Mouse (Mus musculus) heart, embryonic 12.5 days (tissue): ENCODE results near the gene Rftn1. TPM values are rescaled to one million over a fixed set of nuclear protein-coding genes. Genes with fewer than 3 reads are reported as not detected.

Experiments
- ATAC-seq: fragments of 200-750 bp; cut with Nextera tagmentation; 2 replicates; pipeline ENCODE4 v1.8.0; 2017; ENCODE audit warnings: moderate TSS enrichment, moderate library complexity; ENCODE audit not compliant: insufficient number of reproducible peaks, low FRiP score
- H3K27ac ChIP-seq: fragments of 300-500 bp; sonication (generic); 2 replicates; pipeline ENCODE4 v1.5.1; 2016; ENCODE audit warnings: mild to moderate bottlenecking, moderate library complexity; ENCODE audit not compliant: poor library complexity, severe bottlenecking
- H3K27me3 ChIP-seq: fragments of 300-500 bp; sonication (generic); replicated peaks from 2 replicates; pipeline ENCODE4 v1.6.1; 2016; ENCODE audit warnings: mild to moderate bottlenecking, moderate library complexity
- H3K36me3 ChIP-seq: fragments of 300-500 bp; sonication (generic); 2 replicates; pipeline ENCODE4 v1.6.1; 2016; ENCODE audit warnings: mild to moderate bottlenecking, moderate library complexity
- H3K4me1 ChIP-seq: fragments of 300-500 bp; sonication (generic); replicated peaks from 2 replicates; pipeline ENCODE4 v1.6.1; 2016; ENCODE audit warnings: mild to moderate bottlenecking
- H3K4me2 ChIP-seq: fragments of 300-500 bp; sonication (generic); 2 replicates; pipeline ENCODE4 v1.6.1; 2016; ENCODE audit warnings: mild to moderate bottlenecking, moderate library complexity
- H3K4me3 ChIP-seq: fragments of 300-500 bp; sonication (generic); 2 replicates; pipeline ENCODE4 v1.5.1; 2016; ENCODE audit warnings: mild to moderate bottlenecking
- H3K9ac ChIP-seq: fragments of 300-500 bp; sonication (generic); 2 replicates; pipeline ENCODE4 v1.6.1; 2016; ENCODE audit warnings: mild to moderate bottlenecking, moderate library complexity
- H3K9me3 ChIP-seq: fragments of 300-500 bp; sonication (generic); replicated peaks from 2 replicates; pipeline ENCODE4 v1.6.1; 2016; ENCODE audit warnings: mild to moderate bottlenecking, moderate library complexity
- WGBS: fragments of 180-500 bp; shearing (Covaris S2); methylation state at CpG from one replicate; pipeline ENCODE4 v1.1.7; 2016; 5-methylcytosine and 5-hydroxymethylcytosine counted together
- polyA plus RNA-seq: library from polyadenylated mRNA; unstranded; fragments of >200 nt; fragmentation: Nextera tagmentation; extraction: Ambion mirVana; gene quantifications from 2 replicates; pipeline ENCODE4 v1.2.1, GENCODE M21; 2016

The Rftn1 gene
- polyA plus RNA-seq, 1 experiment from 2014 or later = 24.2 TPM

DNA sequence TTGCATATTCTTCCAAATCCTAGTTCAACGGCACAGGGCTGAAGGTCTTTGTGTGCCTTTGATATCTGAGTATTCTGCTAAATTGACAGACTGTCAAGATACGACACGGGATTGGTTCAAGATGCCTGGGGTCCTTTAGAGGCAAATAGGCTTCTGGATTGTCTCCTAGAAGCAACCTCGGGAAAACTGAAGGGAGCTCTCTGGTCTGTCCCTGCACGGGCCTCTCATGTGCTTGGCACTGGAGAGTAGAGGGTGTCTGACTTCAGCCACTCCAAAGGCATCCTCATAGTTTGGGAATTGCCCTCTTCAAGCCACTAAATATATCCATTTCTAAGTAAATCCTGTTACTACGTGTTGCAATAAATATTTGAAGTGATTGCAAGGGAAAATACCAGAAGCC is 98.6 kb downstream of the Rftn1 start:
- no peaks in the 10 kb centered on the region for H3K27me3 ChIP-seq
- no peak overlapping the region for H3K4me2 ChIP-seq
- no peak overlapping the region for H3K9ac ChIP-seq
- H3K9me3 ChIP-seq = no peaks in the 10 kb centered on the region
- no peak overlapping the region for H3K27ac ChIP-seq
- WGBS = 33% methylated on average over 6 of the region's 6 CpGs
- ATAC-seq = no peak
- H3K36me3 ChIP-seq = no peaks in the 10 kb centered on the region
- H3K4me1 ChIP-seq = peaks cover 12% of the 10 kb centered on the region
- no peak overlapping the region for H3K4me3 ChIP-seq

DNA sequence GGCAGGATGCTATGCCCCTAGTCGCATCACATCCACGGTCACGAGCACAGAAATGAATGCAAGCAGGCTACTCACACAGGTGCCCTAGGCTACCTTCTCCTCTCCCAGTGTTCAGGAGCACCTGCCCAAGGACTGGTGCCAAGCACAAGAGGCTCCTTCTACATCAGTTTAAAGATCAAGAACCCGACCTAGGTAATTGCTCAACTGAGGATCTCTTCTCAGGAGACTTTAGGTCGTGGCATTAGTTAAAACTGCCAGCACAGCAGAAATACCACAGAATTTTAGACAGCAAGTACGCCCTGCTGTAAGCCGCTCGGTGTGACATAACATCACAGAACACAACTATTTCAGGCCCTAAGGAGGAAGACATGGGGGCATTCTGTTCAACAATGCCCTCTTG is 100.7 kb downstream of the Rftn1 start:
- WGBS = 86% methylated on average over 8 of the region's 8 CpGs
- Histone ChIP-seq H3K4me2 (no peak overlapping the region), H3K4me1 (peaks cover 12% of the 10 kb centered on the region), H3K27me3 (no peaks in the 10 kb centered on the region), H3K27ac (no peak overlapping the region), H3K9me3 (no peaks in the 10 kb centered on the region), H3K4me3 (no peak overlapping the region), H3K36me3 (peaks cover 9% of the 10 kb centered on the region; the same call in 1 of the 2 replicates), H3K9ac (no peak overlapping the region)
- no peak for ATAC-seq

DNA sequence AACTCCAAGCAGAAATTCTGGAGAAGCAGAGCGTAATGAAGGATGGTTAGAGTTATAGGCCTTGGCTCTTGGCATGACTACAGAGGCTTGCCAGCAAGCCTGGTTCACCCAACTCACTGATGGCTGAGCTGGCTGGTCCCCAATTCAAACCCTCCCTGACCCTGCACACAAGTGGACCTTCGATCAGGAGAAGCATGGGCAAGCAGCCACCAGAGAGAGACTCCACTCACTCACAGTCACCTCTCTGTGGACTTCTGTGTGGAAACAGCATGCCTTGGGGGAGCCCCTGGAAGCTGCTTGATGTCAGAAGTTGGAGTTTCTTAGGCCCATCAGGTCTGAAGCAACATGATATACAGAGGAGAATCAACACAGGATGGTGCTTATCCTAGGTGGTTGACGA is 102.4 kb downstream of the Rftn1 start:
- H3K4me3 ChIP-seq = no peak overlapping the region
- no peak overlapping the region for H3K4me2 ChIP-seq
- H3K4me1 ChIP-seq = peaks cover 9% of the 10 kb centered on the region; the same call in 1 of the 2 replicates
- no peaks in the 10 kb centered on the region for H3K27me3 ChIP-seq
- no peak overlapping the region for H3K27ac ChIP-seq
- no peaks in the 10 kb centered on the region for H3K9me3 ChIP-seq
- no peak for ATAC-seq
- H3K9ac ChIP-seq = no peak overlapping the region
- 72% methylated on average over 3 of the region's 3 CpGs for WGBS
- peaks cover 9% of the 10 kb centered on the region; the same call in 1 of the 2 replicates for H3K36me3 ChIP-seq

DNA sequence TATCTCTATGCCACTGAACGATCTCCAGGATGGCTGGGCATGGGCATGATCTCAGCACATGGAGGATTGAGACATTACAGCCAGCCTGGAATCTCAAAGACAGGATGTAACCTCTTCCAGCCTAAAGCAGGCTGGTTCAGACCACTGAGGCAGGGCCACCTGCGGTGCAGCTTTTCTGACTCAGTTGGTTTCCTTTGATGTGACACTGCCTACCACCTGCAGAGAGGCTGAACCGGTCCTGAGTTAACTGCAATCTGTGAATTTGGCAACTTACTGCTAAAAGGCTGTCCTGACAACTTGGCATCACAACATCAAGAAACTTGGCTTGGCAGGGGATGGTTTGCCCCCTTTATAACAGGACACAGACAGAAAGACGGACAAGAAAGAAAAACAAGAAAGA is 103.6 kb downstream of the Rftn1 start:
- Histone ChIP-seq H3K36me3 (peaks cover 9% of the 10 kb centered on the region; the same call in 1 of the 2 replicates), H3K4me3 (no peak overlapping the region), H3K9ac (no peak overlapping the region), H3K9me3 (no peaks in the 10 kb centered on the region), H3K4me1 (0 out of 2 replicates have a peak, but pooled peaks cover 4% of the 10 kb centered on the region), H3K27ac (no peak overlapping the region), H3K4me2 (no peak overlapping the region), H3K27me3 (no peaks in the 10 kb centered on the region)
- 50% methylated on average over 4 of the region's 4 CpGs for WGBS
- ATAC-seq = no peak

DNA sequence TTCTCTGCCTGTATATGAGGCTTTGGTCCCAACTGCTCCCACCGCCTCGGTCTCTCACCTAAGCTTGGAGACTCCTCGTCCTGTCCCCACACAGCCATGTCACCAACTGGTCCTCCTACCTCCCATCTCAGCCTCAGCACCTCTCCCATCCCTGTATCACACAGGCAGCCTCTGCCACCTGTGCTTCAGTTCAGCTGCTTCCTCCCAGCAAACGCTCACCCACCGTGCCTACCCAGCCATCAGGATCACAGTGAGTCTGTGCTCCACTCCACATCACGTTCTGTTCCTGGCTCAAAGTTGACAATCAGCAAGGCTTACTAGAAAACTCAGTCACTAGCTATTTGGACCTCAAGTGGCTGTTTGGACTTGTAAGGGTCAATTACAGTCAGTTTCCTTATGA is 105.8 kb downstream of the Rftn1 start:
- no peaks in the 10 kb centered on the region for H3K9me3 ChIP-seq
- ATAC-seq = no peak
- no peak overlapping the region for H3K27ac ChIP-seq
- H3K36me3 ChIP-seq = peaks cover 9% of the 10 kb centered on the region; the same call in 1 of the 2 replicates
- WGBS = 87% methylated on average over 6 of the region's 6 CpGs
- H3K4me2 ChIP-seq = no peak overlapping the region
- H3K9ac ChIP-seq = no peak overlapping the region
- no peak overlapping the region for H3K4me3 ChIP-seq
- H3K27me3 ChIP-seq = no peaks in the 10 kb centered on the region
- no peaks in the 10 kb centered on the region for H3K4me1 ChIP-seq

DNA sequence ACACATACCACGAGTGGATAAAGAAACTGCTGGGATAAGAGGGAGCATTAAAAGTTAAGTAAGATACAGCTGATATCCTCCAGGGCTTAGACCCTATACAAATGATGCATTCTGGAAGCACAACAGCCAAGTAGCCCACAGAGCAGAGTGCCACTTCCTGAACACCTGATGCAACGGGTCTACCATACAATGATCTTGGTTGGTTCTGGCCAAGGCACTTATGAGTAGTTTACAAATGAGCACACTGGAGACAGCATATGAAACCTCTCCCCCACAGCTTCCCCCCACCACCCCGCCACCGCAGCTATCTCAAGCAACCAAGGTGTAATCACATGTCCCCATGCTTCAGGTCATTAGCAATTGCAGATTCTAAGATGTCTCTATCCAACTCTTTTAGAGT is 106.5 kb downstream of the Rftn1 start:
- Histone ChIP-seq H3K27ac (no peak overlapping the region), H3K9me3 (no peaks in the 10 kb centered on the region), H3K4me3 (no peak overlapping the region), H3K27me3 (no peaks in the 10 kb centered on the region), H3K4me2 (no peak overlapping the region), H3K9ac (no peak overlapping the region), H3K4me1 (no peaks in the 10 kb centered on the region), H3K36me3 (peaks cover 9% of the 10 kb centered on the region; the same call in 1 of the 2 replicates)
- WGBS = 81% methylated on average over 4 of the region's 4 CpGs
- no peak for ATAC-seq

DNA sequence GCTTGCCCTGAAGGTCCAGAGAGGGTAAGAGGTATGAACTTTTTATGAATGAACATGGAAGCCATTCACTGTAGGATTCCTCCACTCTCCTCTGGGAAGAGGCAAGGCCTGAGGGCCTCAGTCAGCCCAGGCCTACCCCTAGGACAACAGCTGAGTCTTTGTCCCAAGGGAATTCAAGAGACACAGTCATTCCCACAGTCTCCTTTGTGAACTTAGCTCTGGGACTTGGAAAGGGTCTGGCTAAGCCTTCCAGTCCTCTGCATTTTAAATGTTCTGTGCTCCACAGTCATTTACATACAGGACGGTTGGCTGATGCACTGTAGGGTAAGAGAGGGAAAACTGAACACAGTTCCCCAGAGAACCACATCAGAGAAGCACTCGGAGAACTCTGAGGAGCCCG is 107.5 kb downstream of the Rftn1 start:
- Histone ChIP-seq H3K9me3 (no peaks in the 10 kb centered on the region), H3K27ac (no peak overlapping the region), H3K27me3 (no peaks in the 10 kb centered on the region), H3K9ac (no peak overlapping the region), H3K4me3 (no peak overlapping the region), H3K4me2 (no peak overlapping the region), H3K4me1 (no peaks in the 10 kb centered on the region), H3K36me3 (peaks cover 9% of the 10 kb centered on the region; the same call in 1 of the 2 replicates)
- no peak for ATAC-seq
- WGBS = 85% methylated on average over 3 of the region's 3 CpGs

DNA sequence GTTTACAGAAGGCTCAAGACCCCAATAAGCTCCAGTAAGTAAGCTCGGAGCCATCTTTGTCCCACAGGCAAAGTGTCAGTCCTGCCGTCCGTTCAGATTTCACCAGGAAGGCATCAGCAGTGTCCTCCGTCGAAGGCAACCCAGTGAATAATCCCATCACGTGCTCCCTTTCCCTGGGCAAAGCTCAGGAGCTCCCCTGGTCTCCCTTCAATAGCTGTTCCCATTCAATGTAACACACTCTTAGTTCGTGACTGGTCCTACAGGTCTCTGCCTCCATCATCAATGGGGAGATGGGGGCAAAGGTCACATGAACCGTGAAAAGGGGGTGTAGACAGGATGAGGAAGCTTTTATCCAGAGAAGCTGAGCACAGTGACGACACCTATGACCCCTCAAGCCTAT is 108.8 kb downstream of the Rftn1 start:
- no peaks in the 10 kb centered on the region for H3K9me3 ChIP-seq
- H3K27ac ChIP-seq = no peak overlapping the region
- no peak overlapping the region for H3K9ac ChIP-seq
- 81% methylated on average over 9 of the region's 9 CpGs for WGBS
- no peak overlapping the region for H3K4me3 ChIP-seq
- no peak for ATAC-seq
- no peaks in the 10 kb centered on the region for H3K27me3 ChIP-seq
- no peak overlapping the region for H3K4me2 ChIP-seq
- H3K36me3 ChIP-seq = peaks cover 9% of the 10 kb centered on the region; the same call in 1 of the 2 replicates
- no peaks in the 10 kb centered on the region for H3K4me1 ChIP-seq

DNA sequence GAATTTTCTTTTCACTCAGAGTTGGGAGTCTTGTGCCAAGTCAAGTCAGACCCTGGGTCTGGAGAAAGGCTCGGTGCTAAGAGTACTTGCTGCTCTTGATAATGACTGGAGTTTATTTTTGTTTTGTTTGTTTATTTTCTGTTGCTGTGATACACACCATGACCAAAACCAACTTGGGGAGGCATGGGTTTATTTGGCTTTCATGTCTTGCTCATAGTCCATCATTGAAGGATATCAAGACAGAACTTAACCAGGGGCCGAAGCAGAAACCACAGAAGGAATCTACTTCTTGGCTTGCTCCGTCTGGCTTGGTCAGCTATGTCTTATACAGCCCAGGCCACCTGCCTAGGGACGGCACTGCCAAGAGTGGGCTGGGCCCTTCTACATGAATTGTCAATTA is 109.5 kb downstream of the Rftn1 start:
- H3K27me3 ChIP-seq = no peaks in the 10 kb centered on the region
- H3K4me1 ChIP-seq = no peaks in the 10 kb centered on the region
- H3K27ac ChIP-seq = no peak overlapping the region
- no peaks in the 10 kb centered on the region for H3K9me3 ChIP-seq
- H3K4me2 ChIP-seq = no peak overlapping the region
- H3K36me3 ChIP-seq = 0 out of 2 replicates have a peak, but pooled peaks cover 4% of the 10 kb centered on the region
- WGBS = 80% methylated on average over 4 of the region's 4 CpGs
- no peak overlapping the region for H3K9ac ChIP-seq
- H3K4me3 ChIP-seq = no peak overlapping the region
- ATAC-seq = no peak

DNA sequence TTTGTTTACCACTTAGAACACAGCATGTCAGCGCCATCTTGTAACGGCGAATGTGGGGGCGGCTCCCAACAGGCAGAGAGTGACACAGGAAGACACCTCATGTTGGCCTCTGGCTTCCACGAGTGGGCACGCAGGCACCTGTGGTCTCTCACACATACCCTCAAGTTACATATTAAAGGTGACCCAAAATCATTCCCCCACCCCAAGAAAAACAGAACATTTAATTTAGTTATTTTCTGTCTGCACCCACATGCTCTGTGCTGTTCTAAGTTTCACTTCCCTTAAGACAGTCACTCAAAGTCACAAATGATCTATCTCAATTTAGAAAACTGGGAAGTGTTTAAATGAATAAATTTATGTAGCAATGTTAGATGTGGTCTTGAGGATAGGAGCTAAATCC is 111.7 kb downstream of the Rftn1 start:
- H3K4me2 ChIP-seq = no peak overlapping the region
- H3K27ac ChIP-seq = no peak overlapping the region
- 92% methylated on average over 6 of the region's 6 CpGs for WGBS
- H3K9ac ChIP-seq = no peak overlapping the region
- H3K4me1 ChIP-seq = no peaks in the 10 kb centered on the region
- no peaks in the 10 kb centered on the region for H3K9me3 ChIP-seq
- no peaks in the 10 kb centered on the region for H3K27me3 ChIP-seq
- H3K36me3 ChIP-seq = no peaks in the 10 kb centered on the region
- ATAC-seq = no peak
- H3K4me3 ChIP-seq = no peak overlapping the region

DNA sequence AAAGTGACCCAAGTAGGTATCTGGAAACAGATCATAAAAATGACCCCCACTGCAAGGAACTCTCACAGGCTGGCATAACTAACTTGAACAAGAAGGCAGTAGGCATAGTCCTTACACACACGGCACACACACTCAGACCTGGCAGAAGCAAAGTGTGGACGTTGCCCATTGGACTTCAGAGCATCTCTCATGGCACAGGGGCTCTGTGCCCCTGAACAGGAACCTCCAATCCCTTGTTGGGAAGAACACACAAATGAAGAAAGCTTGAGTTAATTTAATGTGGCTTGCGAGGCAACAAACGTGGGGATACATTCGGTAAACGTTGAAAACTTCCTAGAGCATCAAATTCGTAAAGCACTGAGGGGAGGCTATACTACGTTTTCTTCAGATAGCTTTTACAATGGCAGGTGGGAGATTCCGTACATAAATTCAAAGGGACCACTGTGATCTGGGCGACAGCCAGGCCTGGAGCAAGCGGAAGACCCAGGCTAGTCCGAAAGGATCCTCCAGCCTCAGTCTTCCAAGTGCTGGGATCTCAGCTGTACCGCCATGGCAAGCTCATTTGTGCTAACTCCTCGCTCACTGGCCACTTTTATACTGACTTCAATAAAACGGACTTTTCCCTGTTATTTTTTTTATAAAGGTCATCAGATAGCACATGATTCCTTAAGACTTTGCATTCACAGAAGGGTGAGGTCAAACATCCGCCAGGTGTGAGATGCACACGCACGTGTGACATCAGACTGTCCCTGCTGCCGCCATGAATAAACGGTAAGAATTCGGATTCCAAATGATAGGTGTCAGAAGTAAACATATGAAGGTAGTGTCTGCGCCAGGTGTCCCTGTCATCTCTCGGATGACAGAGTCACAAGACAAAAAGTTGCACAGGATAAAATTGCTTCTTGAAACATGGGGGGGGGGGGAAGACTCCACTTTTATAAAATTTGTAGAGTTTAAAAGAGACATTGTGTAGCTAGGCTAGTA is 117.2 kb downstream of the Rftn1 start:
- Histone ChIP-seq H3K9ac (no peak overlapping the region), H3K36me3 (peaks cover 7% of the 10 kb centered on the region; the same call in 1 of the 2 replicates), H3K9me3 (no peaks in the 10 kb centered on the region), H3K4me2 (no peak overlapping the region), H3K27ac (no peak overlapping the region), H3K4me3 (no peak overlapping the region), H3K4me1 (peaks cover 10% of the 10 kb centered on the region), H3K27me3 (no peaks in the 10 kb centered on the region)
- ATAC-seq = no peak
- WGBS = 86% methylated on average over 23 of the region's 23 CpGs
